Mouse (Mus musculus) megakaryocyte, adult 5-6 weeks (primary cell): ENCODE data around the gene Parva. TPM values are rescaled to one million over a fixed set of nuclear protein-coding genes. Genes with fewer than 3 reads are reported as not detected.

Experiments
- ATAC-seq: 2 replicates; pipeline ENCODE4 v1.8.0; 2016; ENCODE audit warnings: mild to moderate bottlenecking, inconsistent platforms; ENCODE audit not compliant: poor library complexity, severe bottlenecking
- total RNA-seq, 2 experiments: library from RNA; stranded (forward) in 1 of 2; stranded (reverse) in 1 of 2; fragments of 153-499, 151-499 nt in 1 of 2; fragments of 221-1000, 200-1000 nt in 1 of 2; gene quantifications; 2 replicates each; pipeline versions ENCODE4 v1.2.3 to v1.2.4; 2015 to 2017

Parva gene
- total RNA-seq (2015) (not detected in 2 replicates), total RNA-seq (2017) (not detected in 2 replicates)

- no peak for ATAC-seq
These were observed at the start of gene Parva for GRCm38 (mm10) chr7:112427357-112428157. TSS of gene Parva (plus strand) at chr7:112427505.

GRCm38 (mm10) chr7:112378056-112378455 lies 49.2 kb upstream of the Parva start:
- no peak for ATAC-seq

- ATAC-seq: no peak
These were observed 48.8 kb upstream of the Parva start for GRCm38 (mm10) chr7:112378476-112378875.

- ATAC-seq: no peak
These were observed 40.8 kb upstream of the Parva start for GRCm38 (mm10) chr7:112386521-112386920.

GRCm38 (mm10) chr7:112387876-112388275 lies 39.4 kb upstream of the Parva start:
- no peak for ATAC-seq

- no peak for ATAC-seq
These were observed 38.9 kb upstream of the Parva start for GRCm38 (mm10) chr7:112388363-112388875.

- no peak for ATAC-seq
These were observed 37.6 kb upstream of the Parva start for GRCm38 (mm10) chr7:112389611-112390251.

- ATAC-seq: no peak
These were observed 36.9 kb upstream of the Parva start for GRCm38 (mm10) chr7:112390252-112390936.

GRCm38 (mm10) chr7:112390937-112391605 lies 36.2 kb upstream of the Parva start:
- ATAC-seq: no peak

GRCm38 (mm10) chr7:112397786-112398185 lies 29.5 kb upstream of the Parva start:
- no peak for ATAC-seq

GRCm38 (mm10) chr7:112399425-112400170 lies 27.7 kb upstream of the Parva start:
- ATAC-seq: no peak

GRCm38 (mm10) chr7:112400175-112400574 lies 27.1 kb upstream of the Parva start:
- ATAC-seq: peak; percentile 67; the same call in 1 of the 2 replicates

GRCm38 (mm10) chr7:112405061-112405460 lies 22.2 kb upstream of the Parva start:
- no peak for ATAC-seq

- no peak for ATAC-seq
These were observed 21.7 kb upstream of the Parva start for GRCm38 (mm10) chr7:112405578-112405977.

- no peak for ATAC-seq
These were observed 19.7 kb upstream of the Parva start for GRCm38 (mm10) chr7:112407597-112407996.

- ATAC-seq: no peak
These were observed 17.3 kb upstream of the Parva start for GRCm38 (mm10) chr7:112409991-112410390.

GRCm38 (mm10) chr7:112413286-112413685 lies 14.0 kb upstream of the Parva start:
- no peak for ATAC-seq

GRCm38 (mm10) chr7:112416058-112416526 lies 11.2 kb upstream of the Parva start:
- no peak for ATAC-seq

GRCm38 (mm10) chr7:112416730-112417513 lies 10.4 kb upstream of the Parva start:
- ATAC-seq: no peak
